In the genomic region with DNA sequence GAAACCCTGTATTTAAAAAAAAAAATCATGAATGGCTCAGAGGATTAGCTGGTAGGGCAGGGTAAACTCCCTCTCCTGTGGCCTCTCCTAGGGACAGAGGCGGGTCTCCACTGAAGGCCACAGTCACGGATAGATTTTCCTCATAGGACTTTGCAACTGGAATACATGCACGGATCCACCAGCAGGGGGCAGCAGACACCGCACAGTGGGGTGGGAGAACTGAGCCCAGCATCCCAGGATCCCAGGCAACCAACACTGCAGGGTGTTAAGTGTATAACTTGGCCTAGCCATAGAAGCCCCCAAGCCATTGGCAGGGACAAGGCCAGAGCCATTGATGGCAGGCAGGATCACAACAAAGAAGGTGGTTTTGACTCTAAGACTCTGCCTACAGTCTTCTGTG, we compare ENCODE assay signal across 9 mouse cellular contexts. TPM values are rescaled to one million over a fixed set of nuclear protein-coding genes. Genes with fewer than 3 reads are reported as not detected.
DNase-seq lines count a peak whose midpoint lies in the region; ATAC-seq and TF ChIP-seq lines count a peak whose summit lies in the region.
"Had no signal": no experiment of that assay in that cellular context is flagged by ENCODE, and none has a peak within 500 bp of the region (broad histone marks: within the 10 kb centered on the region; RNA-seq: fewer than 3 reads in every experiment).

No protein-coding gene starts in this region.

- TF ChIP-seq CTCF in thymus, adult 2 months (IDR thresholded peaks at IDR 0.05; ENCODE audit: borderline replicate concordance, control insufficient read depth, extremely low read depth, insufficient read depth, low read length, poor library complexity), result peak; percentile 89
- TF ChIP-seq CTCF in intestine, postnatal 0 days (IDR thresholded peaks at IDR 0.05; ENCODE audit: low read depth), result peak; percentile 99

- 48% methylated on average over 4 of the region's 4 CpGs for WGBS in thymus, adult 2 months
- 9% methylated on average over 4 of the region's 4 CpGs for WGBS in intestine, postnatal 0 days
- WGBS in neural tube, embryonic 15.5 days, result 10% methylated on average over 4 of the region's 4 CpGs

- H3K36me3 ChIP-seq in thymus, adult 2 months (ENCODE audit: control insufficient read depth, insufficient read depth, low read length), result no peaks in the 10 kb centered on the region
- no peaks in the 10 kb centered on the region for H3K36me3 ChIP-seq in intestine, postnatal 0 days (ENCODE audit: control insufficient read depth, insufficient read depth)
- H3K36me3 ChIP-seq in neural tube, embryonic 15.5 days, result peaks cover 15% of the 10 kb centered on the region
- H3K36me3 ChIP-seq: embryonic facial prominence, embryonic 12.5 days had no signal

- H3K4me2 ChIP-seq in intestine, postnatal 0 days (replicated peaks; ENCODE audit: low read depth), result no peak overlapping the region
- no peak overlapping the region for H3K4me2 ChIP-seq in neural tube, embryonic 15.5 days
- H3K4me2 ChIP-seq: embryonic facial prominence, embryonic 12.5 days had no signal

- no peaks in the 10 kb centered on the region for H3K9me3 ChIP-seq in intestine, postnatal 0 days (ENCODE audit: control insufficient read depth)
- no peaks in the 10 kb centered on the region for H3K9me3 ChIP-seq in neural tube, embryonic 15.5 days (replicated peaks)
- H3K9me3 ChIP-seq: embryonic facial prominence, embryonic 12.5 days had no signal

- H3K27ac ChIP-seq in thymus, adult 2 months (ENCODE audit: control insufficient read depth, insufficient read depth, low read length), result no peak overlapping the region
- H3K27ac ChIP-seq in intestine, postnatal 0 days (ENCODE audit: low read depth, low read length), result no peak overlapping the region
- H3K27ac ChIP-seq in neural tube, embryonic 15.5 days (replicated peaks), result no peak overlapping the region
- H3K27ac ChIP-seq: embryonic facial prominence, embryonic 12.5 days had no signal

- no peak for TF ChIP-seq POLR2A in thymus, adult 2 months (IDR thresholded peaks at IDR 0.05; ENCODE audit: control insufficient read depth, extremely low read depth, insufficient read depth, low read length, poor library complexity)

- ATAC-seq in intestine, postnatal 0 days, result peak; percentile 43; the same call in 1 of the 2 replicates
- peak; percentile 42; the same call in 1 of the 2 replicates for ATAC-seq in neural tube, embryonic 15.5 days (ENCODE audit: low FRiP score)

- no peak overlapping the region for H3K9ac ChIP-seq in intestine, postnatal 0 days (ENCODE audit: low read depth, low read length)
- H3K9ac ChIP-seq in neural tube, embryonic 15.5 days (replicated peaks), result no peak overlapping the region
- H3K9ac ChIP-seq: embryonic facial prominence, embryonic 12.5 days had no signal

- no peak overlapping the region for H3K4me3 ChIP-seq in thymus, adult 2 months (ENCODE audit: control insufficient read depth, insufficient read depth, low read length)
- H3K4me3 ChIP-seq in intestine, postnatal 0 days (ENCODE audit: low read depth, low read length), result no peak overlapping the region
- no peak overlapping the region for H3K4me3 ChIP-seq in neural tube, embryonic 15.5 days (replicated peaks)
- H3K4me3 ChIP-seq: embryonic facial prominence, embryonic 12.5 days had no signal

- no peaks in the 10 kb centered on the region for H3K27me3 ChIP-seq in thymus, adult 2 months (ENCODE audit: control insufficient read depth, insufficient read depth, low read length)
- H3K27me3 ChIP-seq in intestine, postnatal 0 days (replicated peaks; ENCODE audit: control insufficient read depth, insufficient read depth, low read length), result no peaks in the 10 kb centered on the region
- H3K27me3 ChIP-seq in neural tube, embryonic 15.5 days (replicated peaks), result no peaks in the 10 kb centered on the region
- H3K27me3 ChIP-seq: embryonic facial prominence, embryonic 12.5 days had no signal

- no peaks in the 10 kb centered on the region for H3K4me1 ChIP-seq in thymus, adult 2 months (replicated peaks; ENCODE audit: control insufficient read depth, insufficient read depth, low read length)
- no peaks in the 10 kb centered on the region for H3K4me1 ChIP-seq in intestine, postnatal 0 days (replicated peaks; ENCODE audit: control insufficient read depth, insufficient read depth, low read length)
- H3K4me1 ChIP-seq in neural tube, embryonic 15.5 days, result no peaks in the 10 kb centered on the region
- H3K4me1 ChIP-seq: embryonic facial prominence, embryonic 12.5 days had no signal

- peak; percentile 53 for DNase-seq in thymus, adult 2 months
- DNase-seq in thymus, adult 18-20 months, result no peak
- DNase-seq in cerebellum, postnatal 36 days, result peak; percentile 82 to 83
- DNase-seq in gastrocnemius, postnatal 10 days, result peak; percentile 92
- peak; percentile 76 to 82 for DNase-seq in lung, adult 18-20 months
- peak; percentile 62 for DNase-seq in testis, postnatal 14 days (ENCODE audit: low spot score)

RNA-seq across cellular contexts. Expression of gene Pheta1, which starts 23.4 kb away (rescaled TPM):
- 23.3 and 25.3 TPM in 2 replicates for polyA plus RNA-seq in thymus, adult 2 months (2012; rRNA removed)
- 1 to 10 TPM; 6.4 to 7.6 TPM for total RNA-seq in gastrocnemius, postnatal 10 days (2021)
- 65.0 and 66.5 TPM in 2 replicates for polyA plus RNA-seq in intestine, postnatal 0 days (2015; fragmentation: Nextera tagmentation; extraction: Ambion mirVana)
- 33.0 and 34.7 TPM in 2 replicates for polyA plus RNA-seq in neural tube, embryonic 15.5 days (2015; fragmentation: Nextera tagmentation; extraction: Ambion mirVana)

RNA-seq across cellular contexts. Expression of gene Sh2b3, which starts 34.7 kb away (rescaled TPM):
- 48.3 and 80.5 TPM in 2 replicates for polyA plus RNA-seq in thymus, adult 2 months (2012; rRNA removed)
- total RNA-seq in gastrocnemius, postnatal 10 days (2021), result 10 to 100 TPM; 18.3 to 22.5 TPM
- 11.8 and 12.2 TPM in 2 replicates for polyA plus RNA-seq in intestine, postnatal 0 days (2015; fragmentation: Nextera tagmentation; extraction: Ambion mirVana)
- polyA plus RNA-seq in neural tube, embryonic 15.5 days (2015; fragmentation: Nextera tagmentation; extraction: Ambion mirVana), result 7.5 and 9.4 TPM in 2 replicates

Comparison
In these comparisons a context has a peak if more than half of its experiments do, and no peak if none do; other contexts are left out.
1. DNase-seq: peak in thymus, adult 2 months (single experiment), cerebellum, postnatal 36 days (2 of 2), gastrocnemius, postnatal 10 days (single experiment), lung, adult 18-20 months (2 of 2) and testis, postnatal 14 days (single experiment); none in thymus, adult 18-20 months (0 of 2).